Mouse (Mus musculus) c-Kit-positive CD71-negative TER-119-negative erythroid progenitor cells, embryonic 14.5 days (primary cell): Measurements from ENCODE around the gene Cluh.

ENCODE experiments used
- DNase-seq: peaks from one replicate; pipeline ENCODE4 v3.0.0-alpha.2; 2013; ENCODE audit warnings: low read depth

Cluh gene

DNA sequence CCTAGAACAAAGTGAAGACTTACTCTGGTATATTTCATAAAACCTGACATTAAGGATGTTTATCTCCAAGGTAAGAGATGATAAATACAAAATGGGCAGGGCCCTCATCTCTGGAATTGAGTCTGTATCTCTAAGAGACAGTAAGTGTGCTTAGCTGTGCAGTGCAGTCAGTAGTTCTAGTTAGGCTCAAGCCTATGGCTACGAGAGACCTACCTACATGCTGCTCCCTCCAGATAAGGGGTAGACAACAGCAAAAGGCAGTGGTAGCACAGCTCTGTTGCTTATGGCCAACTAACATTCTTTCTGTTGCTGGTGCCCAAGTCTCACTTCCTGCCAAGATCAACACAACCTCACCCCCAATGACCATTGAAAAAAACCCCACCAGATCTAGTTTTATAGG, 24.3 kb downstream of the Cluh start:
- DNase-seq: no peak

DNA sequence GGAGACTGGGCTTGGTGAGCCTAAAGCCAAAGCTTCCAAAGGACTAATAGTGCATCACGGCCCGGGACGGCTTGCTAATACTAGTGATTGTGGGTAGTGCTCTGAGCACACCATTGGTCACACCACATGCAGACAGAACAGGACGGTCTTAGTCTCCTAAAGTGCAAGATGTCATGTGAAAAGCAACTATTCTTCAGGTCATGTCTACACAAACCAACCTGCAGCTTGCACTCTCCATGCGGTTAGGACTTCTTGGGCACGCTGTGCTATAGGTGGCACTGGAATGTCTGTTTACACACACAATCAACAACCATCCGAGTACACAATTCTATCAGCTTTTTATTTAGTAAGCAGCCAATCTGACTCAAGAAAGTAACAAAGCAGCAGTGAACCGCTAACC, 25.4 kb downstream of the Cluh start:
- no peak for DNase-seq

DNA sequence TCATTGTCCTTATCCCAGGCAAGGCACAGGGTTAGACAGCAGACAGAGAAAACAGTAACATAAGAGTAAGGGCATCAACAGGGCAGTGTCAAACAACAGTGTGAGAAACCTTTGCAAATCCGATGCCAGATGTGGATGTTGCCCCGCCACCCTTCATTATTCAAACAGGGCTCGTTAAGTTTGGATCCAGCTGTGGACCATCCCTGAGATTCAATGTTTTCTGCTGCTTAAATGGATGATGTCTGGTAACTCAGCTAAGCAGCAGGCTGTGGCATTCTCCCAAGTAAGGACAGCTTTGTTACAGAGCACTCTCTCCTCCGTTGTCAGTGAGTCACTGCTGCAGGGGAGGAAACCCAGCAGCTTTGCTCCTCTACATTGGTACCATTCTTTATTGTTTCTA, 25.9 kb downstream of the Cluh start:
- DNase-seq: no peak

DNA sequence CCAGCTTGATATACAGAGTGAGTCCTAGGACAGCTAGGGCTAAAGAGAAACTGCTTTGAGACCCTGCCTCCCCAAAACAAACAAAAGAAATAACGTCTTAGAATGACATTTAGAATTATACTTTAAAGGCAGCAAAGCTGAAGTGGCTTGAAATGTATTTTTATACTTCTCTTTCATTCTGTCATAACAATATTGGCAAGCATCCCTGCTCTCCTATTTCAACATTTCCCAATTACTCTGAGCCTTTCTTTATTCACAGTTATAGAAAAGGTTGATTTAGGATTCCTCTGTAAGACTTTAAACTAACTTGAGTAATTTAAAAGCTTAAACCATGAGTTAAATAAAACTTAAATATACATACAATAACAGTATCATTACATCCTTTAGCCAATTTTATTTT, 42.9 kb downstream of the Cluh start:
- DNase-seq: no peak

DNA sequence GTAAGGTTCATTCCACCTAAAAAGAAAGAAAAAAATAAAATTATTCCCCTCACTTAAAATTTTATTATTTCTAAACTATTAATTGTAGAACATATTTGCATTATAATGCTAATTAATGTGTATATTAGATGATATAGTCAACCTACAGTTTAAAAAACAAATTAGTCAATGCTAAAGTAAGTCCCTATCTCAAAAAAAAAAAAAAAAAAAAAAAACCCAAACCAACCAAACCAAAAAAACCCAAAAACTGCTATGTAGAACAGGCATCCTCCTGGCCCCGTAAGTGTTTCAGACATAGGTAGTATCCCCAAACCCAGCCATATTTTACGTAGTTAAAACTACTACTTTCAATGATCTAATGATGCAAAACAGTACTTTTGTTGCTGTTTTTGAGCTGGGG, 50.2 kb downstream of the Cluh start:
- no peak for DNase-seq

DNA sequence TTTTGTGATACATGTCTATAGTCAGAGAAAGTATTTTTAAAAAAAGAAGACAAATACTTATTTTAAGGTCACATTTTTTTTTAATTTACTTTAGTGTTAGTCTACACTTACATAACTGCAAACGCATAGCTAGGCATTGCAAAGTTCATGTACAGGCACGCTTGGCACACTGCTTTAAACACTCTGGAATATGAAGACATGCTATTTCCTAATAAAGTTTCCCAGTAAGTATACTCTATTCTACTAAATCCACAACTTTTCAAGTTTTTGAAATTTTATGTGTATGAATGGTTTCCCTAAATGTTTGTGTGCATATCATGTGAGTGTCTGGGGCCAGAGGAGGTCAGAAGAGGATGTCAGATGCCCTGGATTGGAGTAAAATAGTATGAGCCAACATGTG, 54.8 kb downstream of the Cluh start:
- DNase-seq: no peak

DNA sequence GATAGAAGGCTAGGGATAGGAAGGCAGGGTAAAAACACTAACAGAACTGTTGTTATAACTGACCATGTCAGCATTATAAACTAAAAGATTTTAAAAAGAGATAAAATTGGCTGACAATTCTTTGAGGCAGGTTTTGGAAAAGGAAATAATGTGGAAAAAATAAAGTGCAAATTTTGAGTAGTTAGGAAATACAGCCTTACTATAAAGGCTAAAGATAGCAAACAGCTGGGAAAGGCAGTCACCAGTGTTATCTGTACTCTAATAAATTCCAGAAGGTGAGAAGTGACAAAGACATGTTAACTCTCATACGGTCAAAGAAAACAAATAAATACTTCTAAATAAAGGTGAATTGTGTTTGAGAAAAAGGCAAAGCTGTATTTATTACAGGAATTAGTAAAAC, 59.5 kb downstream of the Cluh start:
- no peak for DNase-seq

DNA sequence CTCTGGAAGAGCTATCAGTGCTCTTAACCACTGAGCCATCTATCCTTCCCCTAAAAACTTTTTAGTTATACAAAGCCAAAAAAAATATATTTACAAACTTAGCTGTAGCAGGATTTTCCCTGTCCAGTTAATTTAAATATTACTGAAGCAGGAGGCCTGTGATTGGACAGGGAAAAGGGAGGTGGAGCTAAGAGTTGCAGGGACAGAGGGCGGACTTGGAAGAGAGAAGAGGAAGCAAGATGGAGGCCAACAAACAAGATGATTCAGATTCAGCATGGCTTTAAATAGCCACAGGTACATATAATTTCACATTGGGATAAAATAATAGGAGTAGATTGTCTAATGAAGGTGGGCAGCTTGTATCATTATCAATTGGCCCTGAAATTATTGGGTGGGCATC, 61.4 kb downstream of the Cluh start:
- no peak for DNase-seq

DNA sequence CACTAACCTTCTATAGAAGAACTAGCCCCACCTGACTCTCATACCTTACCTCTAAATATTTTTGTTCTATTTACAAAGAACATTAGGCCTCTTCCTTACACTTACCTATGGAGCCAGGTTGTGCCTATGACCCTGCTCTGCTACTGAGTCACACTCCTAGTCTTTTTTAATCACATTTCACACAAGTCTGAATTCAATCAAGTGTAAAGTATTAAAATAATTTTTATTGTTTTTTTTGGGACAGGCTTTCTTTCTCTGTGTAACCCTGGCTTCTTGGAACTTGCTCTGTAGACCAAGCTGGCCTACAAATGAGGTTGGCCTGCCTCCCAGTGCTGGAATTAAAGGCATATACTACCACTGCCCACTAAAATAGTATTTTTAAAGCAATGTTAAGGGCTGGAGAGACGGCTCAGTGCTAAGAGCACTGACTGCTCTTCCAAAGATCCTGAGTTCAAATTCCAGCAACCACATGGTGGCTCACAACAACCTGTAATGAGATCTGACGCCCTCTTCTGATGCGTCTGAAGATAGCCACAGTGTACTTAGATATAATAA, 66.8 kb downstream of the Cluh start:
- DNase-seq: no peak
